Mouse (Mus musculus): ENCODE results near the gene Kdm5c. TPM values are rescaled to one million over a fixed set of nuclear protein-coding genes. Genes with fewer than 3 reads are reported as not detected.
"Not testable (repeated sequence)": the region's sequence is repeated elsewhere in the genome, so short reads cannot be mapped to it uniquely, and the experiment has no call there.

Gene Kdm5c
- polyA plus RNA-seq, 2 experiments = 24.9 to 48.2 TPM

GRCm38 (mm10) chrX:152235758-152236157 lies 2.9 kb downstream of the Kdm5c start:
- H3K27me3 ChIP-seq (ENCODE audit: control insufficient read depth, insufficient read depth, low read length) = no peaks in the 10 kb centered on the region
- peaks cover 15% of the 10 kb centered on the region for H3K4me1 ChIP-seq (ENCODE audit: control insufficient read depth, insufficient read depth, low read length)
- H3K4me3 ChIP-seq (replicated peaks; ENCODE audit: low read length) = no peak overlapping the region
- no peaks in the 10 kb centered on the region for H3K9me3 ChIP-seq (ENCODE audit: control insufficient read depth, low read length)
- no peak overlapping the region for H3K4me2 ChIP-seq (replicated peaks; ENCODE audit: low read depth, low read length, severe bottlenecking)
- DNase-seq (ENCODE audit: low spot score) = no peak
- H3K9ac ChIP-seq (ENCODE audit: low read depth, low read length, severe bottlenecking) = no peak overlapping the region
- H3K36me3 ChIP-seq (ENCODE audit: control insufficient read depth, insufficient read depth, low read length) = peaks cover 33% of the 10 kb centered on the region
- 82% methylated on average over 2 of the region's 2 CpGs for WGBS
- no peak for ATAC-seq (ENCODE audit: low FRiP score, low read depth)
- no peak overlapping the region for H3K27ac ChIP-seq (replicated peaks; ENCODE audit: low read depth, low read length)
- no peak for TF ChIP-seq POLR2A (IDR thresholded peaks at IDR 0.05; ENCODE audit: borderline replicate concordance, extremely low read depth, insufficient read depth, insufficient read length)

- not testable (repeated sequence) for H3K4me2 ChIP-seq (replicated peaks; ENCODE audit: low read depth, low read length, severe bottlenecking); H3K27ac ChIP-seq (replicated peaks; ENCODE audit: low read depth, low read length); H3K27me3 ChIP-seq (ENCODE audit: control insufficient read depth, insufficient read depth, low read length); DNase-seq (ENCODE audit: low spot score); ATAC-seq (ENCODE audit: low FRiP score, low read depth); H3K9ac ChIP-seq (ENCODE audit: low read depth, low read length, severe bottlenecking); H3K4me3 ChIP-seq (replicated peaks; ENCODE audit: low read length); H3K9me3 ChIP-seq (ENCODE audit: control insufficient read depth, low read length); H3K4me1 ChIP-seq (ENCODE audit: control insufficient read depth, insufficient read depth, low read length)
- 80% methylated on average over 6 of the region's 6 CpGs for WGBS
- H3K36me3 ChIP-seq (ENCODE audit: control insufficient read depth, insufficient read depth, low read length) = peaks cover 89% of the 10 kb centered on the region
Observed at GRCm38 (mm10) chrX:152243140-152243539, 10.3 kb downstream of the Kdm5c start.

- Histone ChIP-seq H3K36me3 (ENCODE audit: control insufficient read depth, insufficient read depth, low read length) (peaks cover 89% of the 10 kb centered on the region), H3K4me2 (replicated peaks; ENCODE audit: low read depth, low read length, severe bottlenecking) (no peak overlapping the region), H3K4me3 (replicated peaks; ENCODE audit: low read length) (no peak overlapping the region), H3K9me3 (ENCODE audit: control insufficient read depth, low read length) (no peaks in the 10 kb centered on the region), H3K27ac (replicated peaks; ENCODE audit: low read depth, low read length) (no peak overlapping the region), H3K4me1 (ENCODE audit: control insufficient read depth, insufficient read depth, low read length) (no peaks in the 10 kb centered on the region), H3K27me3 (ENCODE audit: control insufficient read depth, insufficient read depth, low read length) (no peaks in the 10 kb centered on the region), H3K9ac (ENCODE audit: low read depth, low read length, severe bottlenecking) (no peak overlapping the region)
- WGBS = 100% methylated on average over 2 of the region's 2 CpGs
- DNase-seq (ENCODE audit: low spot score) (no peak), ATAC-seq (ENCODE audit: low FRiP score, low read depth) (no peak)
- no peak for TF ChIP-seq POLR2A (IDR thresholded peaks at IDR 0.05; ENCODE audit: borderline replicate concordance, extremely low read depth, insufficient read depth, insufficient read length)
Observed at GRCm38 (mm10) chrX:152244492-152245189, 11.8 kb downstream of the Kdm5c start.

GRCm38 (mm10) chrX:152271189-152271588 lies 38.4 kb downstream of the Kdm5c start:
- H3K9me3 ChIP-seq (ENCODE audit: control insufficient read depth, low read length) = no peaks in the 10 kb centered on the region
- DNase-seq (ENCODE audit: low spot score) (no peak), ATAC-seq (ENCODE audit: low FRiP score, low read depth) (no peak)
- H3K4me2 ChIP-seq (replicated peaks; ENCODE audit: low read depth, low read length, severe bottlenecking) = no peak overlapping the region
- H3K4me3 ChIP-seq (replicated peaks; ENCODE audit: low read length) = no peak overlapping the region
- TF ChIP-seq POLR2A (IDR thresholded peaks at IDR 0.05; ENCODE audit: borderline replicate concordance, extremely low read depth, insufficient read depth, insufficient read length) = no peak
- no peaks in the 10 kb centered on the region for H3K27me3 ChIP-seq (ENCODE audit: control insufficient read depth, insufficient read depth, low read length)
- no peak overlapping the region for H3K27ac ChIP-seq (replicated peaks; ENCODE audit: low read depth, low read length)
- no peak overlapping the region for H3K9ac ChIP-seq (ENCODE audit: low read depth, low read length, severe bottlenecking)
- peaks cover 96% of the 10 kb centered on the region for H3K36me3 ChIP-seq (ENCODE audit: control insufficient read depth, insufficient read depth, low read length)
- WGBS = 93% methylated on average over 11 of the region's 11 CpGs
- H3K4me1 ChIP-seq (ENCODE audit: control insufficient read depth, insufficient read depth, low read length) = no peaks in the 10 kb centered on the region

DNA sequence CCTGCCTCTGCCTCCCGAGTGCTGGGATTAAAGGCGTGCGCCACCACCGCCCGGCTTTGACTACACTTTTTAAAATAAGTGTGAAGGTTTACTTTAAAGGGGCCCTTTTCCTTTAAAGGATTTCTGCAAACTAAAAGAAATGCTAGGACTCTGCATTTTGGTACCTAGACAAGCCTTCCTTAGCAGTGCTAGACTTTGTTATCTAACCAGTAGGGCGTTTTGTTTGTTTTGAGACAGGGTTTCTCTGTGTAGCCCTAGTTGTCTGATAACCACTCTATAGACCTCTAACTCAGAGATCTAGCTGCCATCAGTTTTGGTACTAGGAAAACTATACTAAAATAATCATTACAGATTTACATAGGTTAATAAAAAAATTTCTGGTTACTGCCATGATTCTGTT lies 46.6 kb downstream of the Kdm5c start:
- H3K27ac ChIP-seq (replicated peaks; ENCODE audit: low read depth, low read length) = no peak overlapping the region
- H3K9ac ChIP-seq (ENCODE audit: low read depth, low read length, severe bottlenecking) = no peak overlapping the region
- no peak overlapping the region for H3K4me3 ChIP-seq (replicated peaks; ENCODE audit: low read length)
- H3K27me3 ChIP-seq (ENCODE audit: control insufficient read depth, insufficient read depth, low read length) = no peaks in the 10 kb centered on the region
- no peaks in the 10 kb centered on the region for H3K4me1 ChIP-seq (ENCODE audit: control insufficient read depth, insufficient read depth, low read length)
- DNase-seq (ENCODE audit: low spot score) = no peak
- no peaks in the 10 kb centered on the region for H3K9me3 ChIP-seq (ENCODE audit: control insufficient read depth, low read length)
- H3K4me2 ChIP-seq (replicated peaks; ENCODE audit: low read depth, low read length, severe bottlenecking) = no peak overlapping the region
- WGBS = 89% methylated on average over 6 of the region's 6 CpGs
- no peak for TF ChIP-seq POLR2A (IDR thresholded peaks at IDR 0.05; ENCODE audit: borderline replicate concordance, extremely low read depth, insufficient read depth, insufficient read length)
- ATAC-seq (ENCODE audit: low FRiP score, low read depth) = no peak
- H3K36me3 ChIP-seq (ENCODE audit: control insufficient read depth, insufficient read depth, low read length) = peaks cover 19% of the 10 kb centered on the region
